Mouse (Mus musculus) lung, postnatal 10 days (tissue): ENCODE data around the gene Slc4a2.

Experiments used
- DNase-seq: peaks from one replicate; pipeline ENCODE4 v3.0.0; 2021

The Slc4a2 gene

DNA sequence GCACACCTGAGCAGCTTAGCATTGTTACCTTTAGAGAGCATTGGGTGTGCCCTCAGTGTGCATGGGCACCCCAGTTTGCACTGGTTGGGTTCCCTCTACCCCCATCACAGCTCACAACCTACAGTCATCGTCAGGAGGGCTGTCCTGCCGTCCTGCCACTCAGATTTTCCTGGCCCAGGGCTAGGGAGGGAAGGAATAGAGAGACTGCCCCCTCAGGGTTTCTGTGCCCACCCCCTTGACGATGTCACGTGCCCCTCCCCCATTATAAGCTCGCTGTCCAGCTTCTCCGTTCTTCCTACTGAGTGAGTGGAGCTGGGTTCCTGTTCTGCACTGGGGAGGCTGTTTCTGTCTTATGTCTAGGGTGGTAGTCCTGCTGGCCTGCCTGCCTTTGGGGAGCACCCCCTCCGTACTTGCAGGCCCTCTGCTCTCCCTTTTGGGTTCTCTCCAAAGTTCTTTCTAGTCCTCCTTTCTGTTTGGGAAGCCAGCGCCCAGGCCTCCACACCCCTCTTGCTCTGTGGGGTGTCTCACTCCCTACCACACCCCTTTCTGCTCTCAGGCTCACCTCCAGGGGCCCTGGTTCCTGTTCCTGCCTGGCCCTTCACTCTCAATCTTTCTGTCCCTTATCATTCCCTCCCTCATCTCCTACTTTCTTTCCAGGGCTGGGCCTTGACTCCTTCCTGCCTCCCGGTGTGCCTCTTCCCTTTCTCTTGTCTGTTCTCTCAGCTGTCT, 3.1 kb downstream of the Slc4a2 start:
- DNase-seq, result peak; percentile 40

DNA sequence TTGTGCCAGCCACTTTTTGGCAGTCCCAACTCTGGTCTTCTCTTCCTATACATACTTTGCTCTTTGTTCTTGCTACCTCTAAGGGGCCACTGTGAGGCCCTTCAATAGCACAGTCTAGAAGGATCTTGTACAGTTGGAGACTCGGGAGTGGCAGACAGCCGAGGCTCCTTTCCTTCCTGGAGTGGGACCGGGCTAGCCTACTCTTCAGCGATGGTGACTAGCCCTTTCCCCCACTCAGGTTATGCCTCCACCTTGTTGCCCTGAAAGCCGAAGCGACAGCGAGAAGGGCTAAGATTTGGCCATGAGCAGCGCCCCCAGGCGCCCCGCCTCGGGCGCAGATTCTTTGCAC, 3.6 kb downstream of the Slc4a2 start:
- no peak for DNase-seq

DNA sequence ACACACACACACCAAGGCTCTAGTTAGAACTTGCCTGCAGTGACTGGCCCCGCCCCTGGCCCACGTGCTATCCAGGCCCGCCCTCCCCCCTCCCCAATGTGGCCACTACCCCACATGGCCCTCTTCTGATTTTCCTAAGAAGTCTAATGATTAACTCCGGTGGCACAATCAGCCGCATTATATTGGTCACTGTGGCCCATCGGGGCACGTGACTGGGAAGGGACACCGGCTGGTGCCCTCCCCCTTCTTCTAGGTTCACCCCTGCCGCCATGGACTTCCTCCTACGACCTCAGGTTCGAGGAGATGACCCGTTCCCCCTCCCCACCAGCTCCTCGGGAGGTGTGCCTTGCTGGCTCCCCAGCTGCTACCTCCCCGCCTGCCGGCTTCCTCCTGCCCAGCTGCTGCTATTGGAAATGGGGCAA, 4.4 kb downstream of the Slc4a2 start:
- peak; percentile 58 for DNase-seq

GRCm38 (mm10) chr5:24428596-24428995, 5.0 kb downstream of the Slc4a2 start:
- DNase-seq, result no peak

DNA sequence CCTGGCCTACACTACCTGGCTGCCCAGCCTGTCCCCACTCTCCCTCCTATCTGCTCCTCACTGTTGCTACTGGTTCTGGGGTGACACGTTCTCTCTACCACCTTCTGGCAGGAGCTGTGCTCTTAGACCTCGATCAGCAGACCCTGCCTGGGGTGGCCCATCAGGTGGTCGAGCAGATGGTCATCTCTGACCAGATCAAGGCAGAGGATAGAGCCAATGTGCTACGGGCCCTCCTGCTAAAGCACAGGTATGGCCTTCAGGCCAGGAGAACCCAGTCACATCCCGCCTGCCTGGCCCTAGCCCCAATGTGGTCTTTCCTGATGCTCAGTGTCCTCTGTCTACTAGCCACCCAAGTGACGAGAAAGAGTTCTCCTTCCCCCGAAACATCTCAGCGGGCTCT, 10.4 kb downstream of the Slc4a2 start:
- no peak for DNase-seq

DNA sequence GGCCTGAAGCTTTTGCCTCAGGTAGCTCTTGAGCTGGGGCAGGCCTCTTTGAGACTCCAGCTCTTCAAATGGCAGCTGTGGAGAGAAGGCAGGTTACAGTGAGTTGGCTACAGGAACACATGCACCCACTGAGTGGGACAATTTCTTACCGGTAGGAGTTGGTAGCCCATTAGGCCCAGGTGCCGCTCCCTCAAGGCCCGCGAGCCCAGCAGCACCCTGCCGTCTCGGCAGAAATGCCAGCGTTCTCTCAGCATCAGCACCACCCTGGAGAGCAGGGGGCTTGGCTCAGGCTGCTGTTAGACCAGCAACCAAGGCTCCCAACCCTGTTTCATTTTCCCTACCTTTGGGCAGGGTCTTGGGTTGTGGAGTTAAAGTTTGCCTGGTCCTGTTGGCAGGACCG, 17.6 kb downstream of the Slc4a2 start:
- DNase-seq, result no peak

GRCm38 (mm10) chr5:24442029-24442428, 18.4 kb downstream of the Slc4a2 start:
- DNase-seq, result no peak

DNA sequence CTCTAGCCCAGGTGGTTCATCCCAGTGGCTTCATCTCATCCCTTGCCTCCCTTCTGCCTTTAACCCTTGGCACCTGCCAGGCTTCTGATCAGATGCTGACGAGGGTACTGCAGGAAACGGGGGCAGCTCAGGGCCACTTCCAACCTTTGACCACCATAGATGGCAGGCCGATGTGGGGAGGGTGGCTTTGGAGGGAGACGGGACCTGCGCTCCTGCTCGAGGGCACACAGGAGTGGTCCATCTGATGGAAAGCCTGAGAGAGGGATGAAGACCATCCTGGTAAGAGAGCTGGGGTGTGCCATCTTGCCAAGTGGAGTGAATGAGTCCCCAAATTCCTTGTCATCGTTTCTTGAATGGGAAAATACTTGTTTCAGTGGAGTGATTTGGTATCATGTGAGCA, 19.6 kb downstream of the Slc4a2 start:
- no peak for DNase-seq

GRCm38 (mm10) chr5:24443927-24444326, 20.3 kb downstream of the Slc4a2 start:
- no peak for DNase-seq

DNA sequence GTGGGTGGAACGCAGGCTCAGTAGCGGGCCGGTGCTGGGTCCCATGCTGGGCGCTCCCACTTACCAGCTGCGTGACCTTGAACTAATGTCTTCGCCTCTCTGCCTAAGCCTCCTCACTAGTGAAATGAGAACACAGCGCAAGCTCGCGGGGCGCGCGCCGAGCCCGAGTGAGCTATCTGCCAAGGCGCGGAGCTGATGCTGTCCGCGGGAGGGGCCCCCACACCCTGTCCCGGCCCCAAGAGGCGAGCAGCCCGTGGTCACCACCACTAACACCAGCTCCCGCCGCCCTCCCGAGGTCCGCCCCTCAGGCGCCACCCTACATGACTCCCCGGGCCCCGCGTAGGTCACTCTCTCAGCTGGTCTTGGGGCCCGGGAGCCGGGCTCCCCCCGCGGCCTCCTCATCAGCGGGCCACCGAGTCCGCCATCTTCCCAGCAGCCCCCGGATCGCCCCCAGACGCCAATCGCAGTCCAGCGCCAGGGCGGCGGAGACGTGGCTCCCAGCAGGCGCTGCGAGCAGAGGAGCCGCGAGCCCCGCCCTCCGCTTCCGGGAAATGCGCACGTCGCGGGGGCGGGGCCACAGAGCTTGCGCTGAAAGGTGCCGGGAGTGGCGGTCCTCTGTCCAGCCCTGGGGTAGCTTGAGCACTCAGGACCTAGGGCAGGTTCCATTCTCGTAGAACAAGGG, 21.2 kb downstream of the Slc4a2 start, which contains the start of gene Fastk:
Gene Fastk, minus strand, starts transcription at position 542 of the 682 bp plus-strand sequence.
- DNase-seq, result peak; percentile 95

- peak; percentile 16 for DNase-seq
Measured at GRCm38 (mm10) chr5:24445428-24446080, 21.9 kb downstream of the Slc4a2 start.

DNA sequence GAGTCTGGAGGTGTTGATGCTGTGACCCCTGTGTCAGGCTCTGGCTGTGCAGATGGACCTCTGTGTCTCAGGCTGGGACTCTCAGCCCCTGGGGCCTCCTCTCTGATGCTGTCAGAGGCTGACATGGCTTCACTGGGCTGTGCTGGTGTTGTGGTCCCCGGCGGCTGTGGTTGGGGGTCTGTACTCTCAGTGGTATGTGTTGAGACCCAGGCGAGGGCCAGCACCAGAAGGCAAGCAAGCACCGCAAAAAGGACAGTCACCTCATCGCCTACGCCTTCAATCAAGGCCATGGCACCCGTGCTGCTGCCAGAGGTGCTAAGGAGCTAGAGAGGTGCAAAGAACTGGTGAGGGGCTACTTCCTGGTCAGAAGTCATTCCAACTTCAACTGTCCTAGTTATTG, 23.0 kb downstream of the Slc4a2 start:
- no peak for DNase-seq

DNA sequence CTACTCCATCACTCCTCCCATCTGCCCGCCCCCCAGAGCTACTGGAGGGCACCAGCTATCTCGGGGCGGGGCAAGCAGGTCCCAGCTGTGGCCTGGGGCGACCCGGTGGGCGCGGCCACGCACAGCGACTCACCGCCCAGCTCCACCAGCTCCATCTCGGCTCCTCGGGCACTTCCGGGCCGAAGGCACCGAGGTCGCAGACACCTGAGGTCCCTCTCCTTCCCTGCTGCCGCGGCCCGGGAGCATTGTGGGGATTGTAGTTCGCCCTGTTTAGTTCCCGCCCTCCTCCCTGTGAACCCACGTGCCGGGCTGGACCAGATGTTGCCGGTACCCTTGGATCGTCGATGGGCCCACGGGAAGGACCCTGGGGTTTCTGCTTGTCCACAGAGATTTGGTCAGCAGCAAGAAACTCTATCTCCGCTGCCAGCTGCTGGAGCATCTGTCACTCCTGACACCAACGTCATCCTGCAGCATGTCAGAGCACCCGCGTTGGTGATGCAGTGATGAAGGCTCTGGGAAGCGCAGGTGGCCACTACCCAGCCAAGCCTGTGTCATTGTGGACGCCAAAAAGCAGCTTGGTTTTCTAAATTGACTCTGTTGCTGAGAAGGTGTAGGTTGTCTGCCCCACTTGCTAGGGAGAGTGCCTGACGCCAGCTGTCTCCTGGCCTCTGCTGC, 24.1 kb downstream of the Slc4a2 start, which contains the start of gene Tmub1:
Gene Tmub1, minus strand, starts transcription at position 231 of the 675 bp plus-strand sequence.
- DNase-seq, result peak; percentile 88

DNA sequence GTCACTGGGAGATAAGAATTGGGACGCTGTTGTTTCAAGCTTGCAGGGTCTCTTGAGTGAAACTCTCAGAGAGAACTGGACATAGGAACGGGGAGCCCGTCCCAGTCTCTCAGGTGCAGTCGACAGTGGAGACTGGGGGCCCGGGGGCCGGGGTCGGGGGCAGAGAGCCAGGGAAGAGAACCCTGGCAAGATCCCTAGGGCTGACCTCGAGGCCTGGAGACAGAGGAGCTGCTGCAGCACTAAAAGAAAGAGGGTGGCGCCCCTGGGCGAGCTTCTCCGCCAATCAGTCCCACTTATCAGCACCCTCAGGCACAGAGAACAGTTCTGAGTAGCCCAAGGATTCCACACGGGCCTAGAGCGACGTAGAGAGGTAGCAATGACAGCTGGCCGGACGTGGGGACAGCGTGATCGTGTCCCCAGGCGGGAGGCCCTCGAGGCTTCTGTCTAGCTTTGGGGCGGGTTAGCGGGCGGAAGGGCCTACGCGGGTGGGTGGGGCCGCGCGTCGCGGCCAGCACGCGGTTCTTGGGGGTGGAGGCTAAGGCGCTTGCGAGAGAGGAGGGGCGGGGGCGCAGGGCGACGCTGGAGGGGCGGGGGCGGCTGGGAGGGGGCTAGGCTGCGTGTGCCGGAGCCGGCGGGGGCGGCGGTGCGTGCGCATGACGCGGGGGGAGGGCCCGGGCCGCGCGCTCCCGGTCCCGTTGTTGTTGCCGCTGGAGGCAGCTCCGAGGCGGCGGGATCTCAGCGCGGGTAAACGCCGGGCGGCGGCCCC, 27.8 kb downstream of the Slc4a2 start:
- peak; percentile 92 for DNase-seq

DNA sequence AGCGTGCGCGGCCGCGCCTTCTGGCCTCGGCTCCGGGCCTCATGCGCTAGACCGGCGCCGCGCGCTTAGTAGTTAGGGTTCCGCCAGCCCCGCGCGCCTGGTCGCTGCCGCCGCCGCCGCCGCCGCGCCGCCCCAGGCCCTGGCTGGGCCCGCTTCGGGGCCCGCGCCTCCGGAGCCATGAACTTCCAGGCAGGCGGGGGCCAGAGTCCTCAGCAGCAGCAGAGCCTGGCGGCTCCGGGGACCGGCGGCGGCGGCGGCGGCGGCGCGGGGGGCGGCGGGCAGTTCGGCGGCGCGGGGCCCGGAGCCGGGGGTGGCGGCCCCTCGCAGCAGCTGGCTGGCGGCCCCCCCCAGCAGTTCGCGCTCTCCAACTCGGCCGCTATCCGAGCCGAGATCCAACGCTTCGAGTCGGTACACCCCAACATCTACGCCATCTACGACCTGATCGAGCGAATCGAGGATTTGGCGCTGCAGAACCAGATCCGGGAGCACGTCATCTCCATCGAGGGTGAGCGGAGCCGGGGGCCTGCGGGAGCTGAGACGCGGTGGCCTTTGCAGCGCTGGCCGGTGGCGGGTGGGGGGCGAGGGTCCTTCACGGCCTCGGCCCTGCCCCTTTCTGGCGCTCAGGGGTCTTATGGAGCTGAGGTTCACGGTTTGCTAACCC, 28.5 kb downstream of the Slc4a2 start, which contains the start of gene Agap3:
Gene Agap3, plus strand, starts transcription at position 148 of the 661 bp plus-strand sequence.
- DNase-seq, result peak; percentile 53

DNA sequence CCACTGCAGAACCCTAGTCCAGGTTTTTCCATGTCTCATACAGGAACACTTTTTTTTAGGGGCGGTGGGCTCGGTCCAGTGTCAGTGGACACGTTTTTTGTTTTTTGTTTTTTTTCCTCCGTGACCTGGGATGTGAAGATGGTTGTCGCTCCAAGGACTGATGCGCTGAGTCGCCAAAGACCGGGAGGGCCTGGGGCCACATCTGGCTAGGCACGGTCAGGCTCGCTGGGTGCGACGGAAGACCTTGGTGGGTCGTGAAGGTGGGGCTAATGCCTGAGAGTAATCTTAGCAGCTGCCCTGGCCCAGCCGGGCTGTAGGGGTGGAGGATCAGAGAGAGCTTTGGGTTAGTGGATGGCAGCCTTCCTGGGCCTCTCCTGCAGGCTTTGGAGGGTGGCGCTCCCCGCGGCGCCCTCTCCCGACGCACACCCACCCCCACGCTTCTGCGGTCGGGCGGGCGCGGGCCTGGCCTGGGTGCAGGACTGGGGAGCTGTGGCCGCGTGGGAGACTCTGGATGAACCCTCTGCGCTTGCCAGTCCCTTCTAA, 29.1 kb downstream of the Slc4a2 start:
- DNase-seq, result peak; percentile 39

- no peak for DNase-seq
Measured at GRCm38 (mm10) chr5:24453283-24453984, 29.8 kb downstream of the Slc4a2 start.

GRCm38 (mm10) chr5:24453985-24454303, 30.3 kb downstream of the Slc4a2 start:
- DNase-seq, result no peak

DNA sequence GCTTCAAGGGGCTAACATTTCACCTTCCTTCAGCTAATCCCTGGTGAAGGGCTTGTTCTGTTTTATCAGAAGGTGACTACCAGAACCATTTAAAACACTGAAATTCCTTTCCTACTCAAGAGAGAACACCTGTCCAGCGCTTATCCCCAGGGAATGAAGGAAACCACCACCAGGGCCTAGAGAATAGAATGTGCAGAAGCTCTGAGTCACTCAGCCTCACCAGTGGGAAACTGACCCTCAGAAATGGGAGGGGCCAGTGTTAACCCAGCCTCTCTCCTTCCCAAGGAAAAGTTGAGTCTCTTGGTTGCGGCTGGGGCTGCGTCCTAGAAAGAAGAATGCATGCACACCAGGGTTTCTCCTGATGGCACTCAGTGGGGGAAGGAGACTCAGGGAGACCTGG, 31.4 kb downstream of the Slc4a2 start:
- peak; percentile 19 for DNase-seq

GRCm38 (mm10) chr5:24455613-24456012, 32.0 kb downstream of the Slc4a2 start:
- DNase-seq, result no peak

GRCm38 (mm10) chr5:24466762-24467161, 43.1 kb downstream of the Slc4a2 start:
- no peak for DNase-seq
